Mouse (Mus musculus) stomach, embryonic 15.5 days (tissue): ENCODE data around the gene Ankle1. TPM values are rescaled to one million over a fixed set of nuclear protein-coding genes. Genes with fewer than 3 reads are reported as not detected.

Experiments
- ATAC-seq: fragments of 200-750 bp; cut with Nextera tagmentation; 2 replicates; pipeline ENCODE4 v1.8.0; 2017; ENCODE audit warnings: low read depth, moderate number of reproducible peaks, moderate TSS enrichment; ENCODE audit not compliant: insufficient read depth, low FRiP score
- H3K27ac ChIP-seq: fragments of 300-500 bp; sonication (generic); 2 replicates; pipeline ENCODE4 v1.5.1; 2015; ENCODE audit warnings: mild to moderate bottlenecking, inconsistent platforms
- H3K27me3 ChIP-seq: fragments of 300-500 bp; sonication (generic); replicated peaks from 2 replicates; pipeline ENCODE4 v1.6.1; 2015; ENCODE audit warnings: inconsistent platforms
- H3K36me3 ChIP-seq: fragments of 300-500 bp; sonication (generic); 2 replicates; pipeline ENCODE4 v1.6.1; 2015; ENCODE audit warnings: inconsistent platforms
- H3K4me1 ChIP-seq: fragments of 300-500 bp; sonication (generic); 2 replicates; pipeline ENCODE4 v1.6.1; 2015; ENCODE audit warnings: inconsistent platforms
- H3K4me2 ChIP-seq: fragments of 300-500 bp; sonication (generic); 2 replicates; pipeline ENCODE4 v1.6.1; 2015; ENCODE audit warnings: mild to moderate bottlenecking, inconsistent platforms
- H3K4me3 ChIP-seq: fragments of 300-500 bp; sonication (generic); replicated peaks from 2 replicates; pipeline ENCODE4 v1.5.1; 2015; ENCODE audit warnings: inconsistent platforms
- H3K9ac ChIP-seq: fragments of 300-500 bp; sonication (generic); 2 replicates; pipeline ENCODE4 v1.6.1; 2015; ENCODE audit warnings: inconsistent platforms
- H3K9me3 ChIP-seq: fragments of 300-500 bp; sonication (generic); 2 replicates; pipeline ENCODE4 v1.6.1; 2016; ENCODE audit warnings: inconsistent platforms
- WGBS: fragments of 180-500 bp; shearing (Covaris S2); methylation state at CpG from one replicate; pipeline ENCODE4 v1.1.7; 2015; 5-methylcytosine and 5-hydroxymethylcytosine counted together
- polyA plus RNA-seq: library from polyadenylated mRNA; unstranded; fragments of >200 nt; fragmentation: Nextera tagmentation; extraction: Ambion mirVana; gene quantifications from 2 replicates; pipeline ENCODE4 v1.2.1, GENCODE M21; 2015

Gene Ankle1
- polyA plus RNA-seq, result 42.3 and 46.2 TPM in 2 replicates

GRCm38 (mm10) chr8:71405401-71406098 is at the start of gene Ankle1:
TSS of gene Ankle1 (plus strand) at chr8:71406010.
- ATAC-seq, result peak; percentile 88
- 16% methylated on average over 33 of the region's 33 CpGs for WGBS
- H3K9me3 ChIP-seq, result no peaks in the 10 kb centered on the region
- peak within 1 kb of the TSS; percentile 82 for H3K9ac ChIP-seq
- peak within 1 kb of the TSS; percentile 78 for H3K4me3 ChIP-seq
- peaks cover 23% of the 10 kb centered on the region for H3K4me1 ChIP-seq
- H3K27me3 ChIP-seq, result no peaks in the 10 kb centered on the region
- H3K4me2 ChIP-seq, result peak within 1 kb of the TSS; percentile 98
- H3K36me3 ChIP-seq, result peaks cover 20% of the 10 kb centered on the region
- H3K27ac ChIP-seq, result peak within 1 kb of the TSS; percentile 61

DNA sequence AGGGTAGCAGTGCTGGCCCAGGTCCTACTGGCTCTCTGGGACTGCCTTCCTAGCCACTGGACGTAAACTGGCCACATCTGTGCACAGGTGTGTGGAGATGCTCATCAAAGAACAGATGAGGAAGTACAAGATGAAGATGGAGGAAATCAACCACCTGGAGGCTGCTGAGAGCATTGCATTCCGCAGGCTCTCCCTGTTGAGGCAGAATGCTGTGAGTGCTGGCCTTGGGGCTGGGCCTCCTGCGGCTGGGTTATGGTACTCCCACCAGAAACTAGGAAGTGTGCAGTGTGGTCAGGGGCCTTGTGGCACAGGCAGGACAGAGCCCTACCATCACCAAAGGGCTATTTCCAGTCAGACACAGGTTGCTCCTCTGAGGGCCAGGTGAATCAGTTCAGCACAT is 47.8 kb upstream of the Ankle1 start:
- WGBS, result 77% methylated on average over 3 of the region's 3 CpGs
- Histone ChIP-seq H3K27me3 (no peaks in the 10 kb centered on the region), H3K27ac (no peak overlapping the region), H3K4me3 (no peak overlapping the region), H3K4me1 (no peaks in the 10 kb centered on the region), H3K4me2 (no peak overlapping the region), H3K9me3 (no peaks in the 10 kb centered on the region), H3K36me3 (peaks cover 48% of the 10 kb centered on the region), H3K9ac (no peak overlapping the region)
- no peak for ATAC-seq

- no peaks in the 10 kb centered on the region for H3K9me3 ChIP-seq
- under 1% methylated on average over 56 of the region's 56 CpGs for WGBS
- ATAC-seq, result peak; percentile 82
- peaks cover 8% of the 10 kb centered on the region; the same call in 1 of the 2 replicates for H3K36me3 ChIP-seq
- H3K4me1 ChIP-seq, result peaks cover 18% of the 10 kb centered on the region
- H3K9ac ChIP-seq, result peak within 1 kb of the TSS; percentile 46; the same call in 1 of the 2 replicates
- H3K27ac ChIP-seq, result peak within 1 kb of the TSS; percentile 91
- no peaks in the 10 kb centered on the region for H3K27me3 ChIP-seq
- peak within 1 kb of the TSS; percentile 65 for H3K4me3 ChIP-seq
- peak within 1 kb of the TSS; percentile 87 for H3K4me2 ChIP-seq
Observed at GRCm38 (mm10) chr8:71366771-71367528, 38.9 kb upstream of the Ankle1 start, which contains the start of gene Use1. TSS of gene Use1 (plus strand) at chr8:71366848.

DNA sequence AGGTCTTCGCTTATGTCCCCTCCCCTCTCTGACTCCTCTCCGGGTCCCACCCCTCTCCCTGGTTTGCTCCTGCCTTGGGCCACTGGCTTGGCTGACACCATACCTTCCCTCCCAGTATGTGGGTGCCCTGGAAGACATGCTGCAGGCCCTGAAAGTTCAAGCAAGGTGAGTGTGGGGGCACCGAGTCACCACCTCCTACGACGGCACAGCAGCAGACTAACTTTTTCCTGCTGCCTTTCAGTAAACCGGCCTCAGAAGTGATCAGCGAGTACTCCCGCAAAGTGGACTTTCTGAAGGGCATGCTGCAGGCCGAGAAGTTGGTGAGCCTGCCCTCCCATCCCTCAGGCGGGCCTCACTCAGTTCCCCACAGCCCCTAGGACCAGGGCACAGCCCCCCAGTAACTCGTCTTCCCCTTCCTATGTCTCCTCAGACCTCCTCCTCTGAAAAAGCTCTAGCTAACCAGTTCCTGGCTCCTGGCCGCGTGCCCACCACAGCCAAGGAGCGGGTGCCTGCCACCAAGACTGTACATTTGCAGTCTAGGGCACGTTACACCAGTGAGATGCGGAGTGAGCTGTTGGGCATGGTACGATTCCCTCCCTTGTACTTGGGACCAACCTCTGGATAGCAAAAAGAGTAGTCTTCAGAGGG is 38.2 kb upstream of the Ankle1 start:
- 36% methylated on average over 17 of the region's 17 CpGs for WGBS
- H3K4me3 ChIP-seq, result peak overlapping the region; percentile 65
- H3K36me3 ChIP-seq, result peaks cover 10% of the 10 kb centered on the region; the same call in 1 of the 2 replicates
- peak overlapping the region; percentile 91 for H3K27ac ChIP-seq
- peak overlapping the region; percentile 46; the same call in 1 of the 2 replicates for H3K9ac ChIP-seq
- peak overlapping the region; percentile 87 for H3K4me2 ChIP-seq
- ATAC-seq, result no peak
- no peaks in the 10 kb centered on the region for H3K9me3 ChIP-seq
- no peaks in the 10 kb centered on the region for H3K27me3 ChIP-seq
- peaks cover 18% of the 10 kb centered on the region for H3K4me1 ChIP-seq

DNA sequence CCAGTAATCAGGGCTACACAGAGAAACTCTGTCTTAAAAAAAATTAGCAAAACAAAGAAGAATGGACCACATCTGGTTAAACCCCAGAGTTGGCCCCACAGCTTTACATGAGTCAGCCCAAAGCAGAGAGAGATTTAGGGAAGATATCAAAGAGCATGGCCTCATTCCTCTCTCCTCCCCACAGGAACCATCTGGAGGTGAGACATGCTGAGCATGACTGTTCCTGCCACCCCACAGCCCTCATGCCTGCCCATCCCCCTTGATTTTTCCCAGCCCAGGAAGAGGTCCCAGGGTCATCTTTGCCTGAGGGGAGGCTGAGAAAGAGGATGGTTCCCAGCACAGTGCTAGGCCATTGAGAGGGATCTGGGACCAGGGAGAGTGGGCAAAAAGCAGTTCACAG is 37.4 kb upstream of the Ankle1 start:
- H3K4me1 ChIP-seq, result peaks cover 18% of the 10 kb centered on the region
- no peak overlapping the region for H3K27ac ChIP-seq
- peak overlapping the region; percentile 65; the same call in 1 of the 2 replicates for H3K4me3 ChIP-seq
- H3K9me3 ChIP-seq, result no peaks in the 10 kb centered on the region
- H3K9ac ChIP-seq, result no peak overlapping the region; the same call in 1 of the 2 replicates
- peaks cover 18% of the 10 kb centered on the region for H3K36me3 ChIP-seq
- ATAC-seq, result no peak
- H3K4me2 ChIP-seq, result peak overlapping the region; percentile 87; the same call in 1 of the 2 replicates
- H3K27me3 ChIP-seq, result no peaks in the 10 kb centered on the region

GRCm38 (mm10) chr8:71369040-71369718 is 36.6 kb upstream of the Ankle1 start:
- H3K4me1 ChIP-seq, result peaks cover 18% of the 10 kb centered on the region
- no peak overlapping the region for H3K27ac ChIP-seq
- no peaks in the 10 kb centered on the region for H3K27me3 ChIP-seq
- ATAC-seq, result no peak
- no peak overlapping the region for H3K4me2 ChIP-seq
- no peak overlapping the region for H3K4me3 ChIP-seq
- no peak overlapping the region for H3K9ac ChIP-seq
- H3K9me3 ChIP-seq, result no peaks in the 10 kb centered on the region
- peaks cover 24% of the 10 kb centered on the region for H3K36me3 ChIP-seq
- 92% methylated on average over 10 of the region's 10 CpGs for whole genome bisulfite sequencing

DNA sequence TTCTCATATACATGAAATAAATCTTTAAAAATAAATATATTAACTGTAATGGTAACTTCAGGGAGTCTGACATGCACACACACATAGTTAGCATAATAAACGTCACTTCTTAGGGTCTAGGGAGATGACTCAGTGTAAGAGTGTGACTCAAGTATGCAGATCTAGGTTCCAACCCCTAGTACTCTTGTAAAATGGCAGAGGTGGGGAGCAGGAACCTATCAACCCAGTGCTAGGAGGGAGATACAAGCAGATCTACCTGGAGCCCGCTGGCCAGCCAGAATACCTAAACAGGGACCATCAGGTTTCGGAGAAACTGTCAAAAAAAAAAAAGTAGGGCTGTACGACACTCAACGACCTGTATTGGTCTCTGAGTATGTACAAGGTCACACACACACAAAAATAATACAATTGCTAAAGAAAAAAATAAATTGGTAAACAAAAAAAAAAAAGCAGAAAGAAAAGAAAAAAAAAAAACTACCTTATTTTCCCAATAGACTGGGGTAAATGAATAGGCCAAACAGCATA is 35.0 kb upstream of the Ankle1 start:
- Histone ChIP-seq H3K27me3 (no peaks in the 10 kb centered on the region), H3K4me2 (peak overlapping the region; percentile 58), H3K4me3 (peak overlapping the region; percentile 90), H3K4me1 (peaks cover 23% of the 10 kb centered on the region), H3K36me3 (peaks cover 34% of the 10 kb centered on the region), H3K9ac (no peak overlapping the region), H3K9me3 (no peaks in the 10 kb centered on the region), H3K27ac (0 out of 2 replicates have a peak overlapping the region, but pooled peaks have one; percentile 41)
- no peak for ATAC-seq
- 15% methylated on average over 5 of the region's 5 CpGs for WGBS

DNA sequence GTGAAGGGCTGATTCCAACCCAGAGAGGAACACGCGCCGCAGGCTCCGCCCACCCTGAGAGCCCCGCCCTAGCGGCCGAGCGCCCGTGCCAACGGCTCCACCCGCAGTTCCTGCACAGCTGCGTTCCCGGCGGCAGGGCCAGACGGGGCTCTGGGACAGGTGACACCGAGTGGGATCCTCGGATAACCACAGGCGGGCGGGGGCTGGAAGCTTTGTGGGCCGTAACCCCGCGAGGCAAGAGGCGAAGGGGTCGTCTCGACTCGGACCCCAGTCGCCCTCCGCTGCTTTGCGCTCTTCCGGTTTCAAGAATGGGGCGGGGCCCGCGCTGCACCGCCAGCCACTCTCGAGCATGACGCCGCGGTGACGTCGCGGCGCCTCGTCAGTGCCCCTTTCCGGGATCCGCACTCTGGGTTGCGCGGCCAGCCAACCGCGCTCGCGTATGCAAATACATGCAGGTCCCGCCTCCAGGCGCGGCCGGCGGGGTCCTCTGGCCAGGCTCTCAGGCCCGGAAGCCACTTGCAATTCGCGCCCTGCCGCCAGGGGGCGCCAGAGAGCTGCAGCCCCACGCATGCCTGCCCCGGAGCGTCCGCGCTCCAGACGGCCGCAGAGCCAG is 34.5 kb upstream of the Ankle1 start, which contains the start of gene Ocel1:
TSS of gene Ocel1 (plus strand) at position 63 of the 613 bp plus-strand sequence.
- H3K4me2 ChIP-seq, result peak within 1 kb of the TSS; percentile 58
- under 1% methylated on average over 68 of the region's 68 CpGs for WGBS
- ATAC-seq, result peak; percentile 89
- peak within 1 kb of the TSS; percentile 87 for H3K27ac ChIP-seq
- no peaks in the 10 kb centered on the region for H3K27me3 ChIP-seq
- peak within 1 kb of the TSS; percentile 32; the same call in 1 of the 2 replicates for H3K9ac ChIP-seq
- H3K36me3 ChIP-seq, result peaks cover 34% of the 10 kb centered on the region
- H3K4me3 ChIP-seq, result peak within 1 kb of the TSS; percentile 90
- H3K4me1 ChIP-seq, result peaks cover 25% of the 10 kb centered on the region
- no peaks in the 10 kb centered on the region for H3K9me3 ChIP-seq

- no peak overlapping the region for H3K9ac ChIP-seq
- ATAC-seq, result no peak
- H3K4me2 ChIP-seq, result no peak overlapping the region
- H3K27me3 ChIP-seq, result no peaks in the 10 kb centered on the region
- no peaks in the 10 kb centered on the region for H3K9me3 ChIP-seq
- peaks cover 32% of the 10 kb centered on the region for H3K4me1 ChIP-seq
- H3K4me3 ChIP-seq, result no peak overlapping the region
- H3K27ac ChIP-seq, result no peak overlapping the region
- 88% methylated on average over 12 of the region's 12 CpGs for WGBS
- H3K36me3 ChIP-seq, result peaks cover 34% of the 10 kb centered on the region
Observed at GRCm38 (mm10) chr8:71372427-71372826, 33.4 kb upstream of the Ankle1 start.

- H3K4me1 ChIP-seq, result peaks cover 27% of the 10 kb centered on the region
- peaks cover 34% of the 10 kb centered on the region for H3K36me3 ChIP-seq
- H3K27me3 ChIP-seq, result no peaks in the 10 kb centered on the region
- WGBS, result 92% methylated on average over 3 of the region's 3 CpGs
- H3K27ac ChIP-seq, result no peak overlapping the region
- H3K4me3 ChIP-seq, result no peak overlapping the region
- H3K4me2 ChIP-seq, result no peak overlapping the region
- no peak overlapping the region for H3K9ac ChIP-seq
- no peak for ATAC-seq
- no peaks in the 10 kb centered on the region for H3K9me3 ChIP-seq
Observed at GRCm38 (mm10) chr8:71373000-71373399, 32.8 kb upstream of the Ankle1 start.
